Mouse (Mus musculus): ENCODE data around the gene Tmem63a. TPM values are rescaled to one million over a fixed set of nuclear protein-coding genes. Genes with fewer than 3 reads are reported as not detected.

The Tmem63a gene
- total RNA-seq, 2 experiments from 2014 or later: 15.6 to 16.5 TPM

DNA sequence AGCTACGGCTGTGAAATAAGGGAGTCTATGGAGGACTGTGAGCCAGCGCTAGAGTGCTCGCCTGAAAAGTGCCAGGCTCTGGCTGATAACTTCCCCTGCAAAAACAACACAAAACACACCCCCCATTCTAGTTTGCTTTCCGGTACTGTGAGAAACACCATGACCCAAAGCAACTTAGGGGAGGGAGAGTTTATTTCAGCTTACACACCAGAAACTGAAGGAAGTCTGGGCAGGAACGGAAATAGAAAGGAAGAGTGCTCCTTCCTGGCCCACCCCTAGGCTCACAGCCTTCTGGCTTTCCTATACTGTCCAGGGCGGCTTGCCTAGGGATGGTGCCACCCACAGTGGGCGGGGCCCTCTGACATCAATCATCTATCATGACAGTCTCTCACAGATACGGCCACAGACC lies 14.8 kb downstream of the Tmem63a start:
- peak; percentile 81 for ATAC-seq (replicated peaks; ENCODE audit: poor library complexity)

DNA sequence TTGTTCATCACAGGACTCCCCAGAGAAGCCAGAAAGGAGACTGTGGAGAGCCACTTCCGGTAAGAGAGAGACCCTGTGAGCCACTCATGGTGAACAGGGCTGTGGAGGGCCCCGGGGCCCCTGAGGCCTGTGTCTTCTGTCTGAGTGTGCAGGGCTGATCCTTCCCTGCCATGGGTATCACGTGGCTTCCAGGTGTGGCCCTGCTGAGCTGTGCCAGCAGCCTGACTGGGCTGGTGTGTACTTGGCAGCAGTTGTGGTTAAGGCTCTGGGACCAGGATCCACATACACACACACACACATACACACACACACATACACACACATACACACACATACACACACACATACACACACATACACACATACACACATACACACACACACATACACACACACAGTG lies 15.8 kb downstream of the Tmem63a start:
- no peak for ATAC-seq (replicated peaks; ENCODE audit: poor library complexity)

DNA sequence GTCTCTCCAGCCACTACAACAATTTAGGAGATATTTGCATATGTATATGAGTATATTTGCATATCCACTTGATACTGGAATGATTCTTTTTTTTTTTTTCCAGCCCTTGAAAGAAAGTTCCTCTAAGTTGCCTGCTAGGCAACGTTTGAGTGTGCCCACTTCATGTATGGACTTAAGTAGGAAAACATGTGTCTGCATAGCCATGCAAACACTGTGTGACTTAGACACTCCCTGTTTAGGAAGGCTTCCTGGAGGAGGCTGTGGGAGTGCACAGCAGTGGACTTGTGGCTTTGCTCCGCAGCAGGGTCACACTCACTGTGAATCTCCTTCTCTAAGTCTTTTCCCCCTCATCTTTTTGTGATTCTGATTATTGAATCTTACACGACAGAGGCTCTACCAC lies 16.7 kb downstream of the Tmem63a start:
- ATAC-seq (replicated peaks; ENCODE audit: poor library complexity): no peak

DNA sequence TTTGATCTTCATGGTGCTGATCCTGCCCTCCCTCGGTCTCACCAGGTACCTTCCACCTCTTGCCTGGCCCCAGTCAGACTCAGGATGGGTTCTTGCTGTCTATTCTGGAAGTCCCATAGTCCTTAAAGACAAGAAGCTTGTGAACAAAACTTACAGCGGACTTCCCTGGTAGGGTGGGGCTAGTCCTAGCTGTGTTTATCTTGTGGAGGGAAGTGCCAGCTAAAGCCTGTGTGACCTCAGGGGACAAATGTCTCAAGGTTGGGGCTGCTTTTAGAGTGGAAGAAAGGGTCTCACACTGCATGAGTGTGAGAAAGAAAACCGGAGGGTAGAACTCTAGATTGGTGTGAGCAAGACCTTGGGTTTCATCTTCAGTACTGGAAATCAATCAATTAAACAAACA lies 23.6 kb downstream of the Tmem63a start:
- no peak for ATAC-seq (replicated peaks; ENCODE audit: poor library complexity)

DNA sequence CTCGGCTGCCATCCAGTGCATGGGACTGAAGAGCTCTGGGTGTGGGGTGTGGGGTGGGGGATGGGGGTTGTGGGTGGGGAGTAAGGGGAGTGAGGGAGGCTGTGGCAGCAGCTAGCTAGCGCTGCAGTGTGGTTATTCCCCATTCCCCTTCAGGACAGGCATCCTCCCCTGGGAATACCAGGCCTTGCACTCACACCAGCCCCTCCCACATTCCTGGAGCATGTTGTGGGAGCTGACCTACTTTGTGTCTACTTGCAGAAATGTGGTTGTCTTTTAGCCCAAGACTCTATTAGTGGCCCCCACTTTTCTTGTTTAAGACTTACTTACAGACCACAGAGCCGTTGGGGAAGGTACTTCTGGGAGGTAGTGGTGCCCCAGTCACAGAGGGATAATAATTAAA lies 24.4 kb downstream of the Tmem63a start:
- ATAC-seq (replicated peaks; ENCODE audit: poor library complexity): no peak

DNA sequence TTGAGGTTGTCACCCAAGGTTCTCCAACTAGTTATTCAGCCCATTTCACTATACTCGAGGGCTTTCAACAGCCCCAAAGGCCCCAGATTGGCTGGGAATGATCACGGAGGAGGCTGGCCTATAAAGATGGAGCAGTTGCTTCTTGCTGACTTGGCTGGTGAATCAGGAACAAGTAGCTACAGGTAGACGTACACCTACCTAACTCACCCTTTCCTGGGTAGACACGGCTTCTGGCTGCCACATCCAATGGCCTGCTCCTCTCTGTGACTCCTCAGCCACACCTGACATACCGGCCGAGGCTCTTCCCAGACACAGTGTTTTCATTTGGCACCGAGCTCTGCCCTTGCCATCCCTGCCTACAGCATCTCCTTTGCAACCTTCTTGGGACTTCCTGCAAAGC lies 25.1 kb downstream of the Tmem63a start:
- ATAC-seq (replicated peaks; ENCODE audit: poor library complexity): no peak

DNA sequence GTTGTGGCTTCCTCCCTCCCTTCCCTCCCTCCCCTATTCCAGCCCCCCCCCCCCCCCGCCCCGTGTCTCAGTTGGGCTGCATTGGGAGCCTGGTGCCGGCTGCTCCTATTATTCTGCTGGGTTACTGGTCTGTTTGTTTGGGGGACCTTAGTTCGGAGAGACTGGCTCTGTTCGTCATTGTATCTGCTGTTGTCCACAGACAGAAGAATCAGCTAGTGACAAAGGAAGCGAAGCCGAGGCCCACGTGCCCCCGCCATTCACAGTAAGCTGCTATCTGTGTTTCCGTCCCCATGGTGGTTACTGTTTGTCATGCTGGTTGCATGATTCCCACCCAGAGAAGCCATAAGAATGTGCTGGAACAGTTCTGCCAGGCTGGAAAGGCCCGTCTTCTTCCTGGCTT lies 30.8 kb downstream of the Tmem63a start:
- ATAC-seq (replicated peaks; ENCODE audit: poor library complexity): no peak

DNA sequence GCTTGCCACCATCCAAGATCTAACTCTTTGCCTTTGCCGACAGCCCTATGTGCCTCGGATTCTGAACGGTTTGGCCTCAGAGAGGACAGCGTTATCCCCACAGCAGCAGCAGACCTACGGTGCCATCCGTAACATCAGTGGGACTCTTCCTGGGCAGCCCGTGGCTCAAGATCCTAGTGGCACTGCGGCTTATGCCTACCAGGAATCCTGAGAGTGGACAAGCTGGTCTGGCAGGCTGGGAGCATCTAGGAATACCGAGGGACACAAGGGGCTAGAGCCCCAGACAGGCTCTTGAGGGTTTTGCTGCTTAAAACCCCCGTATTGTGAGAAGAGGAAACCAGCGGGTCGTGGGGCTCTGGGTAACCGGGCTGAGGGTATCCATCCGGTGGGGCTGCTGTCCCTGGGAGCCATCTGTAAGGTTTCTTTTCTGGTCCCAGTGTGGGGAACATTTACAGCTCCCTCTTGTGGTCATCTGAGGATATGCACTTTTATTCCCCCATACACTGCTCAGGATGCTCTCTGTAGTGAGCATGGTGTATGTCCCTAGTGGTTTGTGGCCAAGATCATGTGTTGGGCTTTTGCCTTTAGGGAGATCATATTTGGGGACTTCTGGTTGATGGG lies 32.1 kb downstream of the Tmem63a start:
- ATAC-seq (replicated peaks; ENCODE audit: poor library complexity): peak; percentile 85

DNA sequence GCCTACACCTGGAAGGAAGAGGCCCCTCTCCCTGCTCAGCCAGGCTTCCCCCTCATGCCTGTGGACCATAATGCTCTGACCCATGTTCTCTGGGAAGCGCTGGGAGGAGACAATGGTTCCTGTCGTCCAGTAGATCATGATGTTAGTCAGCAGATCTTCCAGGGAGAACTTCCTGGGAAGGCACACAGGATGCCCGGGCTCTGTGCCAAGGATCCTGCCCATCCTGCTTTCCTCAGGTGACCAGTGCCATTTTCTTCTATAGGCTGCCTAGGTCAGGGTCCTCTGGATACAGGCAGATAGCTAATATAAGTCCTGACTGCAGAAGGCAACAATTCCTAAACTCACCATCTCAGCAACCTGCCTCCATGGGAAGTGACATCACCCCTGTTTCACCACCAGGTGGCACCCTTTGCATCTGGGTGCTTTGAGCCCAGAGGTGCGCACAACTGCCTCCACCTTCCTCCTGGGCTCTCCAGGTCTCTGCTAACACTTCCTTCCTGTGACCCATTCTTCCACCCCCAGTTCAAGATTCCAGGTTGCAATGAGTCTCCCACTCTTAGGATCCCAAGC lies 34.1 kb downstream of the Tmem63a start:
- peak; percentile 65 for ATAC-seq (replicated peaks; ENCODE audit: poor library complexity)

DNA sequence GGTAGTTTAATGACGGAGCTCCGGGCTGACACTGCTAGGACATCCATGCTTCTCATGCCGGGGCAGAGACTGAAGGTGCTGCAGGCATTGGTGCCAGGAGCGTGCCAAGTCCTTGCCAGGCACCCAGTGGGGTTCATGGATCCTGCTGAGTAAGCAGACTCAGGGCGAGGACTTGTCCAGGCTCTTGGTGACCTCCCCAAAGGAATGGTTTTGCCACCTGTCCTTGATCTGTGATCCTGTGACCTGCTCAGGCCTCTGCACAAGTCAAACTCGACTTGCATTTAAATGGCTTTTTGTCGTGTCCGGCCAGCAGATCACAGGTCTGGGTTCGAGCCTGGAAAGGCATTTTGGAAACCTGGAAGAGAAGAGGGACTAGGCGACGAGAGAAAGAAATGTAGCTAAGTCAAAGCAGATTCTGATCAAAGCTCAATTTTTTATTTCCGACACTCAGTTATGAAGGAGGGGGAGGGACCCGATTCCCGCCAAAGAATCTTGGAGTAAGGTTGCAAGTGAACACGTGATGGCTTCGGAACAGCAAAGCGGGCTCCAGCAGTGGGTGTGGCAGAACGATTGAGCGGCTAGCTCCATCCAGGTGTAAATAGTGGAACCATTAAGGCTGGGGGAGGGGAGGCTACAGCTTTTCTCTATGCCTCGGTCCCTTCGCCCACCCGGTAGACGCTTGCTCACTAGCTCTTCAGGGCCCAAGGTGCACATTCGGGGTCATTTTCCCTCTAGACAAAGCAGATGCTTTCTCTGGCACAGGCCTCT lies 37.5 kb downstream of the Tmem63a start:
- ATAC-seq (replicated peaks; ENCODE audit: poor library complexity): no peak

DNA sequence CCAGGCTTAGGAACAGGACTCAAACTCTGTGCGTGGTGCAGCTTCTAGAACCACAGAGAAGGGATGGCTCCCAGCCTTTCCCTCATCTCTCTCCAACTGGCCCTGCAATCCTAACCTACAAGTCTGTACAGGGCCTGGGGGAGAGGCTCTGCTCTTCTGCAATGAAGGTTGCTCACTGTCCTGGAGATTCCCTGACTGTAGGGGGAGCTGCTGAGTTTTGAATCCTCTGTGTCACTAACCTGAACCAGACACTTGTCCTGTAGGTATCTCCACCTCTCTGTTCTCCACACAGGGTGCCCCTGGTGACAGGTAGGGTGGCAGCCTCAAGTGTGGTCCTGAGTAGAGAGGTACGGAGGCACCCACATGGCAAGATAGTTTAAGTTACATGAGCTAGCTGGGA lies 38.3 kb downstream of the Tmem63a start:
- peak; percentile 73 for ATAC-seq (replicated peaks; ENCODE audit: poor library complexity)

DNA sequence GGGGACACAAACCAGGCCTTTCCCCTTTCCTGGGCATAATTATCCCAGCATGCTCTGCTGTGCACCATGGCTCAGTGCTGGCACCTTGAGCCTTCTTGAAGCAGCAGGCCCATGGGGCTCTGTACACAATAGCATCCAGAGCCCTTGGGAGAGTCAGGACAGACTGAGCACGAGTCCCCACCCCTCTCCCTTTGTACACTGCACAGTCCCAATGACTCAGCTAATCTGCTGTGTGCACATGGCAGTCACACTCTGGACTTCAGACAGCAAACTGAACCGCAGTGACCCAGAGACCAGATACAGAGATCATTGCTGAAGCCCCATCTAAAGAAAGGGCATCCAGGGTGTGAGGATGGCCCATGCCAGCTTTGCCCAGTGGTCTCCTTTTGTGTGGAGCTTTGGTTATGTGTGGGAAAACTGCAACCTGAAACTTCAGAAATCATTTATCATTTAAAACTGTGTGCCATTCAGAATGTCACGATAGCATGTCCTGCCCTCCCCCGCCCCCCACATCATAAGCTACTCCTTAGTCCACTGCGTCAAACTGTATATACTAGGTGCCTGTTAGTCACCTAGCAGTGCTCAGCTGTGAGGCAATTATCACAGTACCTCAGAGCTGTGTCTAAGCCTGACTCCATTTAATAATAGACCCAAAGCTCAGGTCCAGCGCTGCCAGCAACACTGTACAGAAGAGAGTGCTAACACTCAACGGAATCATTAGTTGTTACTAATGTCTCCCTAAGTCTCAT lies 39.3 kb downstream of the Tmem63a start:
- ATAC-seq (replicated peaks; ENCODE audit: poor library complexity): peak; percentile 81

DNA sequence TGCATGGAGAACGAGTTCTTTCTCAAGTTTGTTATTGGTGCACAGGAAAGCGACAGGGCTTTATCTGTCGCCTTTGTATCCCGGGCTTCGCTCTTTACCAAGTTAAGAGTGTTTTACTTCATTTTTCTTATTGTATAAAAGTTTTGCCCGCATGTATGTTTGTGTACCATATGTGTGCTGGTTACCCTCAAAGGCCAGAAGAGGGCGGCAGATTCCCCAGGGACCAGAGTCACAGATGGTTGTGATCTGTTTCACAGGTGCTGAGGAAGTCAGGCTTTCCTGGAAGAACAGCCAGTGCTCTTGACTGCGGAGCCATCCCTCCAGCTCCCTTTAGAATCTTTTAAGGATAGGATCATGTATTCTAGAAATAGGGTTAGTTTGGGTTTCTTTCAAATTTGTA lies 44.6 kb downstream of the Tmem63a start:
- no peak for ATAC-seq (replicated peaks; ENCODE audit: poor library complexity)

DNA sequence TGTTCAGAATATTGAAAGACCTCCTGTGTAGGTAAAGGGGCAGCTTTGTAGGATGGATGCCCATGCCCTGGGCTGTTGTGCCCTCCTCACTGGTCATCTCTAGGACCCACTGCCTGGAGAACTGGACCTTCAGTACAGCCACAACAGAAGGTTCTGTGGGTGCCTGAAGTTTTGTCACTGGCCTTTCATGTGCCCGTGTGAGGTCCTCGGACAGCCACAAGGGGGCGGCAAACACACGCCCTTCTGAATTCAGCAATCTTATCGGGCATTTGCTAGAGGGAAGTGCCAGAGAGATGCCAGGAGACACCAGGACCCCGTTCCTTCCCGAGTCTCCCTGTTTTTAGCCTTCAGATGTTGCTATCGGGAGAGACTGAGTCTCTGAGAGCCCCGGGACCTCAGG lies 45.6 kb downstream of the Tmem63a start:
- peak; percentile 90 for ATAC-seq (replicated peaks; ENCODE audit: poor library complexity)

DNA sequence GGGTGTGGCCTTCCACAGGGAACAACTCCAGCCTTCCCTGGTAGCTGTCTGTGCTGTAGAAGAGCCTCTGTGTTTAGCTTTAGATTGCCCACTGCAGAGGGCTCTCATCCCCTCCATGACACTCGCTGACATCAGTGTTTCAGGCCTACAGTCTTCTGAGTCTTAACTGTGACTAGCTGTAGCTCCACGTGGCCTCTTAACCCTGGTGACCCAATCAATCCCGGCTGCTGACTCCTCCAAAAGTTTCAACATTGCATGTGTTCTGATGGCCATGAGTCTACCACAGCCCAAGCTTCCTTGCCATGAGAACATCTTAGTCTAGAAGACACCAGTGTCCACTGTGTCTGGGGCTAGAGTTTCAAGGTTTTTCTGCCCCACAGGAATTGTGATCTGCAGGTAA lies 48.5 kb downstream of the Tmem63a start:
- ATAC-seq (replicated peaks; ENCODE audit: poor library complexity): no peak

DNA sequence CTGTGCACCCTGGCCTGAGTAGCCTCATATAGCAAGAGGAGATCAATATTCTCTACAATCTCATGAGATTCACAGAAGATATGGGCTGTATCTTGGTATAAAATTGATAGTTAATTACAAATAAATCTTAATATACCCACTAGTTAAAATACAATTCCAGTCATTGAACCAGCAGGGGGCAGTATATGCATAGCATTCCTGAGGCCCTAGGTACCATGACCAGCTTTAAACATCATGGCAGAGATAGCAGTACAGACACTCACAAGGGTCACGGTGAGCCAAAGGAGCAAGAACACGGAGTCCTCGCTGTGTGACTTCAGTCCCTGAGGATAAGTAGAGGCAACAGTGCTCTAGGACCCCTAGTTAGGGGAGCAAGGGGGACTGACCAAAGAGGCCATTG lies 50.0 kb downstream of the Tmem63a start:
- ATAC-seq (replicated peaks; ENCODE audit: poor library complexity): peak; percentile 75

DNA sequence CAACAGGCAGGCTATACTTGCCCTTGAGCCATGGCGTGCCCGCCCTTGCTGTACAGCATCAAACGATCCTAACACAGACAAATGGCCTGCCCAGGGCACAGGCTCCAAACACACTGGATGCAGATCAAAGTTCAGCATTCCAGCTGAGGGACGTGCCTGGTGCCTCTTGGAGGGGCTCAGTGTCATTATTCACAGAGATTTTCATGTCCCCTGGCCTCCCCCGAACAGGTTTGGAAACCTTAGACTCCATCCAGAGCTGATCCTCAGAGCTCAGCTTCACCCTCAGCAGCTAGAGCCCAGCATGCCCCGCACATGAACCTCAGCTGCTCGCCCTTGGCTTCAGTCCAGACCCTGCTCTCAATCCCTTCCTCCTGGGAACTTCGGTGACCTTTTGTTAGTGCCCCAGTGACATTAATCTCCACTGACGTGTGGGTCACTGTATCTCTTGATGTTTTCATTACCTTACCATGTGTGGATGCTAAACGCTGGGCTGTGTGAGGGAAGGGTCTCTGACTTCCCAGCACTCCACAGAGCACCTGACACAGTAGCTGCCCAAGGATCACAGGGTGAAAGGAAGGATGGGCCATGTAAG lies 58.5 kb downstream of the Tmem63a start:
- no peak for ATAC-seq (replicated peaks; ENCODE audit: poor library complexity)

DNA sequence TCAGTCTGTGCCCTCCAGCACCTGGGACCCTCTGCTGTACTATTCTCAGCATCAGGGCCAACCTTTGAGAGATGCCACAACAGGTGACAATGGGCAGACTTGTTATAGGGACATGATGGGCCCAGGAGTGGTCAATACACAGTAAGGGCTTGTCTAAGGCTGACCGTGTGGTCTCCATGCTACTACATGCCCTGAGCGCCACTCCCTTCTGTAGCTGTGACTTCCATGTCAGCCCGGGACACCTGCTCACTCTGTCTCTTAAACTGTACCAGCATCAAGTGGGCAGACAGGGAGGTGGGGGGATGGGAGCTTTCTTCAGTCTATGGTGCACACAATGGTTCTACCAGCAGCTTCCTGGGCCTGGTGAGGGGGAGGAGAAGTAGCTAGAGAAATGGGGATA lies 59.1 kb downstream of the Tmem63a start:
- no peak for ATAC-seq (replicated peaks; ENCODE audit: poor library complexity)

DNA sequence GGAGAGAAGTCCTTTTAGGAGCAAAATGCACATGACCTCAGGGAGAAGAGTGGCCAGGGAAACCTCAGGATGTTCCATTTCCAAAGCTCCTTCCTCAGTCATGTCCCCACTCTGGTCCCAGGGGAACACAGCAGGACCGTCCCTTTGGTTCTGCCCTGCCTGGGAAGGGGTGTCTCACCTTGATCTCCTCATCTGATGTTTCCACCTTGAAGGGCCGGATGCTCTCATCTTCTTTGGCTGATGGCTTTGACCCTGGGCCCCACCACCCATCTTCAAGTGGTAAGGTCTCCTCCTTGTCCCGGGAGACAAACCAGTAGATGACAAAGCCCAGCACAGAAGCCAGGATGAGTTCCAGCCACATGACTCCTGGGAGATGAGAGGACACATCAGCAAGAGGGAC lies 59.5 kb downstream of the Tmem63a start:
- ATAC-seq (replicated peaks; ENCODE audit: poor library complexity): no peak

DNA sequence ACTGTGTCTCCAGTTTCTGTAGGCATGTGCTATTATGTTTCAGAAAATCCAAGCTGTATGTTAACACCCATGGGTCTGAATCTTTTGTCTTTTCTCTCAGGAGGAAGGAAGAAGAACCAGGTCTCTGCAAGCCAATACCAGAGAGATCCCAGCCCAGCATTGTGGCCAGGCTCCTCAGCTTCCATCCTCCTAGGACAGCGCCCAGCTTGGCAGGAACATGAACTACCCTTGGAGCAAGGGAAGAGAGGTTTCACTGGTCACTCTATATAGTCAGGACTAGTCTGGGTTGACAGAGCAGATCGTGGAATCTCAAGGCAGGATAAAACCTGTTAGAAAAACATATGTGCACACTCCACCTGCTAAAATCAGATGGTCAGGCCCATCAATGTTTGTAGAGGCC lies 61.6 kb downstream of the Tmem63a start:
- no peak for ATAC-seq (replicated peaks; ENCODE audit: poor library complexity)

DNA sequence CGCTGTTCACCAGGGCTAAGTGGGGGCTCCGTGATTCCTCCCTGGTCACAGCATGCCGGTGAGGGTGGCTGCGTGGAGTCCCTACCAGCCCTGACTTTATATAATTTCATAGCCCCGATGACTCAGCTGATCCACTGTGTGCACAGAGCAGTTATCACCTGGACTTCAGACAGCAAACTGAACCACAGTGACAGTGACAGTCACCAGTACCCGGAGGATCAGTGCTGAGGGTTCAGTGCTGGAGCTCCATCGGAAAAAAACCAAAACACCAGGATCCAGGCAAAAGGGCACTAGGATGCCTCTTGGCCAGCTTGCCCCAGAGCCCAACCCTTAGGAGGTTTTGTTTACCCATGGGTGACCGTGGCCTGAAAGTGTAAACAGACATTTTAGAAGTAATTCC lies 63.2 kb downstream of the Tmem63a start:
- ATAC-seq (replicated peaks; ENCODE audit: poor library complexity): peak; percentile 46
